Mouse (Mus musculus): ENCODE measurements around the gene Atxn1. TPM values are rescaled to one million over a fixed set of nuclear protein-coding genes. Genes with fewer than 3 reads are reported as not detected.

Gene Atxn1
- polyA plus RNA-seq, 1 experiment from 2014 or later, result 7.7 TPM

DNA sequence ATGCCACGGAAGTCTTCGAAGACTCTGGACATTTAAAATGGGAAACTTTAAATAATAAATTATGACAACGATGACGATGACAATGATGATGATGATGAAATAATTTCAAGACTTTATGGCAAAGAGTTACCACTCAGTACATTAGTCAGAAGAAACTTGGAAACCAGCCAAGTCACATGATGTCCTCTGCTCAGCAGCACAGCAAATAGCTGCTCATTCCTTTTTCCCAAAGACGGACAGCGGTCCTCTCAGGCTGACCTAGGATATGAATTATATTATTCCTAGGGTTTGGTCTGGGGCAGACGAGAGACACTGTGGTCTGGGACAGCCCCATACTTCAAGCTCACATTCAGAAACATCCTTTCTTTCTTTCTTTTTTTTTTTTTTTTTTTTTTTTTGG is 22.5 kb downstream of the Atxn1 start:
- no peaks in the 10 kb centered on the region for H3K27me3 ChIP-seq (replicated peaks)
- H3K9ac ChIP-seq, result no peak overlapping the region
- no peak overlapping the region for H3K4me2 ChIP-seq
- WGBS, result 87% methylated on average over 7 of the region's 7 CpGs
- no peak overlapping the region for H3K4me3 ChIP-seq
- no peaks in the 10 kb centered on the region for H3K9me3 ChIP-seq (replicated peaks)
- no peak for ATAC-seq (ENCODE audit: insufficient number of reproducible peaks, low FRiP score)
- peaks cover 48% of the 10 kb centered on the region for H3K36me3 ChIP-seq
- no peak overlapping the region for H3K27ac ChIP-seq (ENCODE audit: poor library complexity, severe bottlenecking)
- H3K4me1 ChIP-seq (replicated peaks), result peaks cover 8% of the 10 kb centered on the region

DNA sequence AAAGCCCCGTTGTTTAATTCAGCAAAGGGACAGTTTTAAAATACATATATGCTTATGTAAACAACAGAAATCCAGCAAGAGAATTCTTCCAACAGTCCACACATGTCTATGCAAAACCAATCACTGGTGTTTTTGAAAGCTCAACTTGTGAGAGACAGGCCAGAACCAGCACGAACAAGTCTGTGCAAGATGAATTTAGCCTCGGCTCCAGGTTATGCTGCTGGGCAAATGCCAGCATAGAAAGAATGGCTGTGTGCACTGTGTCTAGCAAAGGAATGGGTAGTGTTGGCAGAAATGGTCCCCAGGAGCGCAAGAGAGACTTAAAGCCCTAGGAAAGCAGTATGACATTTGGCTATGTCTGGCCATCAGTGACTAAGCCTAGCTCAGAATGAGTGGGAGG is 24.1 kb downstream of the Atxn1 start:
- no peak for ATAC-seq (ENCODE audit: insufficient number of reproducible peaks, low FRiP score)
- WGBS, result 83% methylated on average over 4 of the region's 4 CpGs

DNA sequence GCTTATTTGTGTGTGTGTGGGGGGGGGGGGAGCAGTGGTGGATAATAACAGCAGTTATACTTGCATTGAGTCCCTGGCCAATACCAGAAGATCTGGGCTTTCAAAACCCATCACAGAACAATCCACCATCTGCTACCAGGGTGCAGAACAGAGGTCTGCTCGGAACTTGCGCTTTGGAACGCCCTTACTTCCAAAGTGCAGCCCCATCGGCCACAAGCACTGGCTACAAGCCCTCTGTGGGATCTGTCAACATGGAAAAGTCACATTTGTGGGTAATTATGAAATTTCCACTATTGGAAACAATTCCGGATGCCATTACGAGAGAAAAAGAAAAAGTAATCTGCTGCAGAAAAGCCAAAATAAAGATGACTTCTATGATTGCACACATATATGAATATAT is 25.2 kb downstream of the Atxn1 start:
- Histone ChIP-seq H3K9me3 (replicated peaks) (no peaks in the 10 kb centered on the region), H3K27me3 (replicated peaks) (no peaks in the 10 kb centered on the region), H3K4me1 (replicated peaks) (peaks cover 17% of the 10 kb centered on the region), H3K4me3 (no peak overlapping the region), H3K9ac (no peak overlapping the region), H3K4me2 (no peak overlapping the region), H3K27ac (ENCODE audit: poor library complexity, severe bottlenecking) (no peak overlapping the region), H3K36me3 (peaks cover 30% of the 10 kb centered on the region)
- no peak for ATAC-seq (ENCODE audit: insufficient number of reproducible peaks, low FRiP score)
- WGBS, result 97% methylated on average over 6 of the region's 6 CpGs

More for the DNA sequence above, 24.1 kb downstream of the Atxn1 start:
- Histone ChIP-seq H3K4me3 (no peak overlapping the region), H3K36me3 (peaks cover 42% of the 10 kb centered on the region), H3K4me1 (replicated peaks) (peaks cover 8% of the 10 kb centered on the region), H3K9ac (no peak overlapping the region), H3K27ac (ENCODE audit: poor library complexity, severe bottlenecking) (no peak overlapping the region), H3K27me3 (replicated peaks) (no peaks in the 10 kb centered on the region), H3K4me2 (no peak overlapping the region), H3K9me3 (replicated peaks) (no peaks in the 10 kb centered on the region)

DNA sequence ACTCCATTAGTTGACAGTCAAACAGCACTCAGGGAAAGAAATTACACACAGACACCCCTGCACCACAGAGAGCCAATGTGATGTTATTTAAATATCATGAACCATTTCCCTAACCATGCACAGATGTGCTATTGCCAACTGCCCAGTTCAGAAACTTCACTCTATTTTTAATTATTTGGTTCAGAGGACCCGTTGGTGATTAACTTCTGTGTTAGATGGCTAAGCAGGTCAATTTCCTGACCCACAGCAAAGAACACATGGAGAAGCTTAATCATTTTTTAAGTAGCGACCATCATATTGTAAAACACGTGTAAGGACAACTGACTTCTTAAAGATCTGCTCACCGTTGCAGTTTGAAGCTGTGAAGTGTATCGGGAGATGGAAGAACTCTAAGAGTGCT is 26.7 kb downstream of the Atxn1 start:
- WGBS, result 85% methylated on average over 5 of the region's 5 CpGs
- Histone ChIP-seq H3K4me3 (no peak overlapping the region), H3K27me3 (replicated peaks) (no peaks in the 10 kb centered on the region), H3K9me3 (replicated peaks) (no peaks in the 10 kb centered on the region), H3K27ac (ENCODE audit: poor library complexity, severe bottlenecking) (no peak overlapping the region), H3K4me2 (no peak overlapping the region), H3K36me3 (peaks cover 20% of the 10 kb centered on the region; the same call in 1 of the 2 replicates), H3K9ac (no peak overlapping the region), H3K4me1 (replicated peaks) (peaks cover 26% of the 10 kb centered on the region)
- ATAC-seq (ENCODE audit: insufficient number of reproducible peaks, low FRiP score), result no peak

DNA sequence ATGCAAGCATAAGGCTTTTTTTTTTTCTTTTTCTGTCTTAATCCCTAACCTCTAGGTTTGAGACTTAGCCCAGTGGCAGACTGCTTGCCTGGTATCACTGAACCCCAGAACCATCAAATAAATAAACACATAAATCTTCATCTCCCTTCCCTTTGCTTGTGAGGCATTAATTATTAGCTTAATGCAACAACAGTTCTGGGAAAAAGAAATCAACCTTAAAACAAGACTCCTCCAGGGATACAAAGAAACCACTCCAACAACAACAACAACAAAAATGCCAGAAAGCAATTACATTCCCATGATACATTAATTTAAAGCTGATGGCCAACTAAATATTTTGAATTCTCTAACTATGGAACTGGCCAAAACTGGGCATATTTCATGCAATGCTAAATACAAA is 28.0 kb downstream of the Atxn1 start:
- no peak overlapping the region for H3K9ac ChIP-seq
- ATAC-seq (ENCODE audit: insufficient number of reproducible peaks, low FRiP score), result no peak
- no peaks in the 10 kb centered on the region for H3K27me3 ChIP-seq (replicated peaks)
- H3K36me3 ChIP-seq, result peaks cover 18% of the 10 kb centered on the region
- H3K4me2 ChIP-seq, result no peak overlapping the region
- no peak overlapping the region for H3K4me3 ChIP-seq
- peaks cover 23% of the 10 kb centered on the region for H3K4me1 ChIP-seq (replicated peaks)
- 0 out of 2 replicates have a peak, but pooled peaks cover 2% of the 10 kb centered on the region for H3K9me3 ChIP-seq (replicated peaks)
- H3K27ac ChIP-seq (ENCODE audit: poor library complexity, severe bottlenecking), result no peak overlapping the region

DNA sequence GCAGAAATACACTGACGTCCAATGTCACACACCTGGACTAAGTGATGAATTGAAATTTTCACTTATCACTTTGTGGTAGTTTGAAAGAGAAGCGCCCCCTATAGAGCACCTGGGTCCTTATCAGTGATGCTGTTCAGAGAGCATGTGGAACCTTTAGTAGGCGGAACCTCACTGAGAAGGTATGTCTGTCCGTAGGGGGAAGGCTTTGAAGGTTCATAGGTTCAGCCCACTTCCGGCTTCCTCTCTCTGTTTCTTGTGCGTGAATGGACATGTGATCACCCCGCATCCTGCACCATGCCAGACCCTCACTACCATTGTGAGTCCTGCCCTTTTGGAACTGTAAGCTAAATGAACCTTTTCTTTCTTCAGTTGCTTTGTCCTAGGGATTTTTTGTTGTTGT is 29.0 kb downstream of the Atxn1 start:
- Histone ChIP-seq H3K4me2 (no peak overlapping the region), H3K9ac (no peak overlapping the region), H3K27me3 (replicated peaks) (no peaks in the 10 kb centered on the region), H3K36me3 (peaks cover 12% of the 10 kb centered on the region), H3K9me3 (replicated peaks) (0 out of 2 replicates have a peak, but pooled peaks cover 3% of the 10 kb centered on the region), H3K4me3 (no peak overlapping the region), H3K4me1 (replicated peaks) (peaks cover 25% of the 10 kb centered on the region), H3K27ac (ENCODE audit: poor library complexity, severe bottlenecking) (no peak overlapping the region)
- 71% methylated on average over 7 of the region's 7 CpGs for WGBS
- ATAC-seq (ENCODE audit: insufficient number of reproducible peaks, low FRiP score), result no peak

DNA sequence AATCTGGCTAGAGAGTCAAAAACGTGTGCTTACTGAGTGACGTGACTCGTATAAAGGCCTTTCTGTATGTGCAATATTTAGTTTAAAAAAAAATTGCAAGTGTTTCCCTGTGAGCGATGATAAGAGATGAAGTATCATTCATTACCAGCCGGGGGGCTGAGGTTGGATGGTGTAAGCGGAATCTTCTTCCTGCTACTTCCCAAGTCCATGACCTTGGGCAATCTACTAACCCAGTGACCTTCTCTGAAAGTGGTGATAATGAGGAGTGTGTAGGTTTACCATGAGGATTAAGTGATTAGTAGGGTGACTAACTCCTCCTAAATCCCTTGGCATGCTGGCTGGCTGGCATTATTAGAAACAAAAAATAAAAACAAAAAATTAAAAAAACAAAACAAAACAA is 30.0 kb downstream of the Atxn1 start:
- Histone ChIP-seq H3K9ac (no peak overlapping the region), H3K9me3 (replicated peaks) (0 out of 2 replicates have a peak, but pooled peaks cover 3% of the 10 kb centered on the region), H3K36me3 (peaks cover 15% of the 10 kb centered on the region), H3K4me3 (no peak overlapping the region), H3K4me1 (replicated peaks) (peaks cover 25% of the 10 kb centered on the region), H3K27me3 (replicated peaks) (no peaks in the 10 kb centered on the region), H3K27ac (ENCODE audit: poor library complexity, severe bottlenecking) (peak overlapping the region; percentile 73), H3K4me2 (no peak overlapping the region)
- WGBS, result 39% methylated on average over 6 of the region's 6 CpGs
- no peak for ATAC-seq (ENCODE audit: insufficient number of reproducible peaks, low FRiP score)

DNA sequence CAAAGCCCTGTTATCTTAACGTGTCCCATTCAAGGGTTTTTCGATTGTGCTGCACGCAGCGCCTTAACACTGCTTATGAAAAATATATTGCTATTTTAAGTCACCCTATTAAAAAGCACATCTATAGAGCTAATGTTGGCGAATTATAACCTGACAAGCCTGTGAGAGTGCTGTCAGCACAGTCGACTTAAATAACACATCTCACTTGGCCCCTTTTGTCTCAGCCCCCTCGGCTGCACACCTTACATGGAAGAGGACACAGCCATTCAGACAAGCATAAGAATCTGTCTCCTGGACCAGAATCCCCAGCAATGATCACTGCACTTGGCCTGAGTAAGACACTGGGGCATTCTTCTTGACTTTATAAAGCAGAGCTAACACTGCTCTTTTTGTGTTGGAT is 30.7 kb downstream of the Atxn1 start:
- H3K36me3 ChIP-seq, result peaks cover 12% of the 10 kb centered on the region
- ATAC-seq (ENCODE audit: insufficient number of reproducible peaks, low FRiP score), result no peak; the same call in 1 of the 2 replicates
- peak overlapping the region; percentile 73 for H3K27ac ChIP-seq (ENCODE audit: poor library complexity, severe bottlenecking)

DNA sequence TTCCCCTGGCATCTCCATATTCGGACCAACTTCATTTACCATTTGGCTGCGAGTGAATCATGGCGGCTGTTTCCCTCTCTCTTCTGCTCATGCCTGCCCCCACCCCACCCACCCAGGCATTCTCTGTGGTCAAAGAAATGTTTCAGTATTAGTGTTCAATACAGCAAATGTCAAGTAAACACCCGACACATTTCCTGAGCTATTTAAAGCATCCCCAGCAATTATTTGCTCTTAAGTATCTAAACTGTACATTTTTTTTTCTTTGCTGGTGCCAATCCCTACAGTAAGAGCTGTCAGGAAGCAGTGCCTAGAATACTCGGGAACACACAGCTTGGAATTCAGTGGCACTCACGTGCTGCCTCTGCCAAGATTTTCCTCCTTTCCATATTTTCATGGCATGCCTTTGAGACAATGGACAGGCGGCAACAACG is 32.3 kb downstream of the Atxn1 start:
- WGBS, result 66% methylated on average over 8 of the region's 8 CpGs
- no peak overlapping the region for H3K27ac ChIP-seq (ENCODE audit: poor library complexity, severe bottlenecking)
- no peak overlapping the region for H3K4me3 ChIP-seq
- H3K36me3 ChIP-seq, result peaks cover 8% of the 10 kb centered on the region
- no peak overlapping the region for H3K9ac ChIP-seq
- ATAC-seq (ENCODE audit: insufficient number of reproducible peaks, low FRiP score), result no peak
- H3K4me2 ChIP-seq, result no peak overlapping the region
- H3K27me3 ChIP-seq (replicated peaks), result no peaks in the 10 kb centered on the region
- H3K9me3 ChIP-seq (replicated peaks), result 0 out of 2 replicates have a peak, but pooled peaks cover 3% of the 10 kb centered on the region
- H3K4me1 ChIP-seq (replicated peaks), result peaks cover 25% of the 10 kb centered on the region

More for the DNA sequence above, 30.7 kb downstream of the Atxn1 start:
- Histone ChIP-seq H3K9ac (no peak overlapping the region), H3K27me3 (replicated peaks) (no peaks in the 10 kb centered on the region), H3K4me3 (no peak overlapping the region), H3K9me3 (replicated peaks) (0 out of 2 replicates have a peak, but pooled peaks cover 3% of the 10 kb centered on the region), H3K4me1 (replicated peaks) (peaks cover 25% of the 10 kb centered on the region), H3K4me2 (peak overlapping the region; percentile 31; the same call in 1 of the 2 replicates)
- 50% methylated on average over 7 of the region's 7 CpGs for WGBS

DNA sequence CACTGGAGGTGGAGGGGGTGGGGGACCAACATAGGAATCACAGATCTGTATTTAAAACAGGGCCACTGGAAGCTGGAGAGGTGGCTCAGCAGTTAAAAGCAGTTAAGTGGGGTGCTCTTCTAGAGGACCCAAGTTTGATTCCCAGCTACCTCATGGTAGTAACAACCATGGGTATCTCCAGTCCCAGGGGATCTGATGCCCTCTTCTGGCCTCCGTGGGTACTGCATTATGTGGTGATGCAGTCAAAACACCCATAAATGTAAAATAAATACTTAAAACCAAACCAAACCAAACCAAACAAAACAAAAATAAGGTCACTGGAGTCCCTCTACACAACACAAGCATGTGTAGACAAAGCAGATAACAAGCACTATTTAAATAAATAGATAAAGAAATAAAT is 32.9 kb downstream of the Atxn1 start:
- Histone ChIP-seq H3K4me1 (replicated peaks) (peaks cover 25% of the 10 kb centered on the region), H3K27me3 (replicated peaks) (no peaks in the 10 kb centered on the region), H3K4me2 (no peak overlapping the region), H3K27ac (ENCODE audit: poor library complexity, severe bottlenecking) (no peak overlapping the region), H3K9me3 (replicated peaks) (0 out of 2 replicates have a peak, but pooled peaks cover 3% of the 10 kb centered on the region), H3K36me3 (peaks cover 8% of the 10 kb centered on the region), H3K9ac (no peak overlapping the region), H3K4me3 (no peak overlapping the region)
- ATAC-seq (ENCODE audit: insufficient number of reproducible peaks, low FRiP score), result no peak
- 63% methylated on average over 1 of the region's 1 CpGs for WGBS

DNA sequence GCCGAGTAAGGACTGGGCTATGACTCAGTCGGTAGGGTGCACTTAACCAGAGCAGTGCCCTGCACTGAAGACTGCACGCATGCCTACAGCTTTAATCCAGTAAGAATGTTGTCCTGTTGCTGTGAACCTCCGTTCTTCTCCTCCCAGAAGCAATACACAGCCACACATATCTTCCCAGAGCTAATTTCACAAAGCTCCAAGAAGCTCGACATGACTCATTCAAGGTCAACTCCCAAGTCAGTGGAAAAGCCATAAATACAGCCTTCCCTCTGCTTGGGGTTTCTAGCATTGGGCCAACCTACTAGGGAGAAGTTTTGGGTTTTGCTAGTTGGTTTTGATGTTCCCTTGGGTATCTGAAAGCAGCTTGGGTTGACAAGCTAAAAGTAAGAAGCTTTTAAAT is 33.6 kb downstream of the Atxn1 start:
- Histone ChIP-seq H3K27ac (ENCODE audit: poor library complexity, severe bottlenecking) (no peak overlapping the region), H3K9me3 (replicated peaks) (0 out of 2 replicates have a peak, but pooled peaks cover 3% of the 10 kb centered on the region)
- no peak for ATAC-seq (ENCODE audit: insufficient number of reproducible peaks, low FRiP score)

DNA sequence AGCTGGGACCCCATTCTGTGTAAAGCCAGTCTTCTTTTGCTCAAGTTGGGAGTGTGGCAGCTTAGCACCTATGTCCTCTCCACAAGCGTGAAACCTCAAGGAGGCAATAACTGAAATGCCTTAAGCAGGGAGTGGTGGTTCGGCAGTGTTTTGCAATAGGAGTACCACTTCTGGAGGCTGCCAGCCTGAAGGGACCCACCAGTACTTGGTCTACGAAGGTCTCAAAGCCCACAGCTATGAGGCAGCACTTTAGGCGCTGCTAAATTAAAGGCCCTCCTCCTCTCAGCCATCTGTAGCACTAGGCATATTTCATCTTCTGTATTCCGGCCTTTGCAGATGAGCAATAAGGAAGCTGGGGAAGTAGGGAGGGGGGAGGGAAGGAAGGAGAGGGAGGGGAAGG is 35.1 kb downstream of the Atxn1 start:
- H3K4me1 ChIP-seq (replicated peaks), result peaks cover 18% of the 10 kb centered on the region
- H3K27ac ChIP-seq (ENCODE audit: poor library complexity, severe bottlenecking), result no peak overlapping the region
- peaks cover 8% of the 10 kb centered on the region for H3K36me3 ChIP-seq
- 0 out of 2 replicates have a peak, but pooled peaks cover 3% of the 10 kb centered on the region for H3K9me3 ChIP-seq (replicated peaks)
- no peak overlapping the region for H3K9ac ChIP-seq
- H3K27me3 ChIP-seq (replicated peaks), result no peaks in the 10 kb centered on the region
- no peak for ATAC-seq (ENCODE audit: insufficient number of reproducible peaks, low FRiP score)
- H3K4me2 ChIP-seq, result no peak overlapping the region
- 80% methylated on average over 5 of the region's 5 CpGs for WGBS
- no peak overlapping the region for H3K4me3 ChIP-seq

More for the DNA sequence above, 33.6 kb downstream of the Atxn1 start:
- H3K4me3 ChIP-seq, result no peak overlapping the region
- 85% methylated on average over 5 of the region's 5 CpGs for WGBS
- no peak overlapping the region for H3K9ac ChIP-seq
- H3K27me3 ChIP-seq (replicated peaks), result no peaks in the 10 kb centered on the region
- no peak overlapping the region for H3K4me2 ChIP-seq
- H3K36me3 ChIP-seq, result peaks cover 8% of the 10 kb centered on the region
- H3K4me1 ChIP-seq (replicated peaks), result peaks cover 25% of the 10 kb centered on the region

Measured in heart, embryonic 12.5 days (tissue).